Mouse (Mus musculus) MEL (cell line): ENCODE results near the gene Trim8. TPM values are rescaled to one million over a fixed set of nuclear protein-coding genes. Genes with fewer than 3 reads are reported as not detected.

Source experiments
- DNase-seq: peaks from one replicate; pipeline ENCODE4 v3.0.0; 2011; ENCODE audit warnings: low read depth, low spot score
- H3K27ac ChIP-seq: 2 replicates; pipeline ENCODE4 v1.5.1; 2012; ENCODE audit warnings: low read depth, mild to moderate bottlenecking, control low read depth, low read length, moderate library complexity; ENCODE audit not compliant: control insufficient read depth
- H3K27me3 ChIP-seq, 2 experiments: fragments of 150-350 bp in 1 of 2; sonication (generic) in 1 of 2; 2 replicates each; pipeline ENCODE4 v1.6.1; 2012; ENCODE audit warnings: low read length in 2 of 2, mild to moderate bottlenecking in 2 of 2, improper control_type of control experiment in 1 of 2, moderate library complexity in 1 of 2; ENCODE audit not compliant: insufficient read depth in 2 of 2, control insufficient read depth in 1 of 2
- H3K36me3 ChIP-seq, 2 experiments: 2 replicates each; pipeline ENCODE4 v1.6.1; 2012 to 2014; ENCODE audit warnings: low read length in 2 of 2, improper control_type of control experiment in 1 of 2, inconsistent platforms in 1 of 2, mild to moderate bottlenecking in 1 of 2; ENCODE audit not compliant: insufficient read depth in 2 of 2, control insufficient read depth in 1 of 2
- H3K4me1 ChIP-seq, 2 experiments: fragments of 150-350 bp in 1 of 2; sonication (generic) in 1 of 2; 2 replicates each; pipeline ENCODE4 v1.6.1; 2012; ENCODE audit warnings: low read length in 2 of 2, improper control_type of control experiment in 1 of 2, mild to moderate bottlenecking in 1 of 2; ENCODE audit not compliant: insufficient read depth in 2 of 2, control insufficient read depth in 1 of 2
- H3K4me3 ChIP-seq, 2 experiments: fragments of 150-350 bp in 1 of 2; sonication (generic) in 1 of 2; 2 replicates each; pipeline ENCODE4 v1.5.1; 2012; ENCODE audit warnings: low read depth in 2 of 2, low read length in 2 of 2, mild to moderate bottlenecking in 2 of 2, moderate library complexity in 2 of 2, control low read depth in 1 of 2, improper control_type of control experiment in 1 of 2; ENCODE audit not compliant: control insufficient read depth in 1 of 2, insufficient read depth in 1 of 2
- H3K79me2 ChIP-seq: 2 replicates; pipeline ENCODE4 v1.6.1; 2012; ENCODE audit warnings: mild to moderate bottlenecking, low read length, moderate library complexity; ENCODE audit not compliant: control insufficient read depth, poor library complexity, insufficient read depth
- H3K9ac ChIP-seq: 2 replicates; pipeline ENCODE4 v1.6.1; 2012; ENCODE audit warnings: low read depth, mild to moderate bottlenecking, control low read depth, low read length, moderate library complexity; ENCODE audit not compliant: control insufficient read depth, poor library complexity, severe bottlenecking
- H3K9me3 ChIP-seq: fragments of 150-350 bp; sonication (generic); replicated peaks from 2 replicates; pipeline ENCODE4 v1.6.1; 2012; ENCODE audit warnings: mild to moderate bottlenecking, low read length, improper control_type of control experiment, moderate library complexity; ENCODE audit not compliant: insufficient read depth
- BHLHE40 ChIP-seq: IDR thresholded peaks from 2 replicates; pipeline ENCODE4 v1.6.1; 2012; ENCODE audit warnings: low read depth, mild to moderate bottlenecking, inconsistent platforms, low read length, improper control_type of control experiment, borderline replicate concordance
- CHD1 ChIP-seq: IDR thresholded peaks from 2 replicates; pipeline ENCODE4 v1.6.1; 2012; ENCODE audit warnings: low read depth, mild to moderate bottlenecking, inconsistent platforms, low read length, improper control_type of control experiment
- CHD2 ChIP-seq: IDR thresholded peaks from 2 replicates; pipeline ENCODE4 v1.6.1; 2011; ENCODE audit warnings: low read length, improper control_type of control experiment
- E2F4 ChIP-seq: IDR thresholded peaks from 2 replicates; pipeline ENCODE4 v1.6.1; 2011; ENCODE audit warnings: low read depth, low read length, improper control_type of control experiment, borderline replicate concordance
- EP300 ChIP-seq, 2 experiments: IDR thresholded peaks; 2 replicates each; pipeline ENCODE4 v1.6.1; 2011; ENCODE audit warnings: improper control_type of control experiment in 2 of 2, low read length in 2 of 2, low read depth in 1 of 2, mild to moderate bottlenecking in 1 of 2
- ETS1 ChIP-seq: IDR thresholded peaks from 2 replicates; pipeline ENCODE4 v1.6.1; 2012; ENCODE audit warnings: low read depth, mild to moderate bottlenecking, inconsistent platforms, low read length, improper control_type of control experiment, moderate library complexity
- GABPA ChIP-seq: IDR thresholded peaks from 2 replicates; pipeline ENCODE4 v1.6.1; 2012; ENCODE audit warnings: low read depth, mild to moderate bottlenecking, inconsistent platforms, low read length, improper control_type of control experiment, moderate library complexity
- GATA1 ChIP-seq: IDR thresholded peaks from 2 replicates; pipeline ENCODE4 v1.6.1; 2011; ENCODE audit warnings: low read depth, low read length, improper control_type of control experiment
- HCFC1 ChIP-seq: IDR thresholded peaks from 2 replicates; pipeline ENCODE4 v1.6.1; 2012; ENCODE audit warnings: low read depth, mild to moderate bottlenecking, inconsistent platforms, low read length, improper control_type of control experiment, moderate library complexity
- JUND ChIP-seq: IDR thresholded peaks from 2 replicates; pipeline ENCODE4 v1.6.1; 2011; ENCODE audit warnings: low read depth, mild to moderate bottlenecking, improper control_type of control experiment, low read length
- KAT2A ChIP-seq: conservative IDR thresholded peaks from 2 replicates; pipeline ENCODE4 v1.6.1; 2012; ENCODE audit warnings: low read depth, low read length, improper control_type of control experiment, inconsistent platforms
- MAFK ChIP-seq: IDR thresholded peaks from 2 replicates; pipeline ENCODE4 v1.6.1; 2011; ENCODE audit warnings: low read depth, mild to moderate bottlenecking, low read length, improper control_type of control experiment, borderline replicate concordance
- MAX ChIP-seq: IDR thresholded peaks from 2 replicates; pipeline ENCODE4 v1.6.1; 2011; ENCODE audit warnings: low read length, improper control_type of control experiment
- MAZ ChIP-seq: IDR thresholded peaks from 2 replicates; pipeline ENCODE4 v1.6.1; 2012; ENCODE audit warnings: low read depth, mild to moderate bottlenecking, inconsistent platforms, low read length, improper control_type of control experiment
- MEF2A ChIP-seq: IDR thresholded peaks from 2 replicates; pipeline ENCODE4 v1.6.1; 2014; ENCODE audit warnings: low read depth, mild to moderate bottlenecking, inconsistent platforms, low read length, improper control_type of control experiment; ENCODE audit not compliant: poor library complexity, insufficient replicate concordance, severe bottlenecking; ENCODE audit errors: extremely low read depth
- MXI1 ChIP-seq: IDR thresholded peaks from 2 replicates; pipeline ENCODE4 v1.6.1; 2011; ENCODE audit warnings: mild to moderate bottlenecking, low read depth, low read length, improper control_type of control experiment
- MYC ChIP-seq: IDR thresholded peaks from 2 replicates; pipeline ENCODE4 v1.6.1; 2011; ENCODE audit warnings: low read depth, mild to moderate bottlenecking, low read length, improper control_type of control experiment, moderate library complexity
- NELFE ChIP-seq: IDR thresholded peaks from 2 replicates; pipeline ENCODE4 v1.6.1; 2011; ENCODE audit warnings: low read depth, low read length, improper control_type of control experiment
- POLR2A ChIP-seq, 2 experiments: IDR thresholded peaks; 2 replicates each; pipeline ENCODE4 v1.6.1; 2011 to 2012; ENCODE audit warnings: low read length in 2 of 2, mild to moderate bottlenecking in 2 of 2, control low read depth in 1 of 2, improper control_type of control experiment in 1 of 2, low read depth in 1 of 2, moderate library complexity in 1 of 2; ENCODE audit not compliant: control insufficient read depth in 1 of 2, insufficient read depth in 1 of 2, poor library complexity in 1 of 2
- POLR2AphosphoS2 ChIP-seq: IDR thresholded peaks from 2 replicates; pipeline ENCODE4 v1.6.1; 2011; ENCODE audit warnings: low read length, improper control_type of control experiment
- POLR2AphosphoS5 ChIP-seq: IDR thresholded peaks from 2 replicates; pipeline ENCODE4 v1.6.1; 2012; ENCODE audit warnings: low read depth, borderline replicate concordance, mild to moderate bottlenecking, inconsistent platforms, low read length, moderate library complexity, mixed read lengths
- RAD21 ChIP-seq: IDR thresholded peaks from 2 replicates; pipeline ENCODE4 v1.6.1; 2011; ENCODE audit warnings: mild to moderate bottlenecking, low read depth, low read length, improper control_type of control experiment
- RCOR1 ChIP-seq: IDR thresholded peaks from 2 replicates; pipeline ENCODE4 v1.6.1; 2012; ENCODE audit warnings: low read depth, mild to moderate bottlenecking, inconsistent platforms, low read length, improper control_type of control experiment
- SIN3A ChIP-seq: IDR thresholded peaks from 2 replicates; pipeline ENCODE4 v1.6.1; 2012; ENCODE audit warnings: low read length, improper control_type of control experiment, inconsistent platforms
- TAL1 ChIP-seq: IDR thresholded peaks from 2 replicates; pipeline ENCODE4 v1.6.1; 2012; ENCODE audit warnings: mild to moderate bottlenecking, inconsistent platforms, low read length, moderate library complexity, mixed read lengths
- TBP ChIP-seq: IDR thresholded peaks from 2 replicates; pipeline ENCODE4 v1.8.0; 2011; ENCODE audit warnings: low read depth, low read length, improper control_type of control experiment
- TCF12 ChIP-seq: IDR thresholded peaks from 2 replicates; pipeline ENCODE4 v1.6.1; 2014; ENCODE audit warnings: low read depth, mild to moderate bottlenecking, inconsistent platforms, low read length, improper control_type of control experiment, moderate library complexity
- USF1 ChIP-seq: IDR thresholded peaks from 2 replicates; pipeline ENCODE4 v1.6.1; 2014; ENCODE audit warnings: low read depth, mild to moderate bottlenecking, inconsistent platforms, low read length, improper control_type of control experiment, moderate library complexity
- USF2 ChIP-seq, 2 experiments: IDR thresholded peaks; 2 replicates each; pipeline ENCODE4 v1.6.1; 2011 to 2012; ENCODE audit warnings: improper control_type of control experiment in 2 of 2, low read length in 2 of 2, borderline replicate concordance in 1 of 2, inconsistent platforms in 1 of 2, low read depth in 1 of 2, mild to moderate bottlenecking in 1 of 2; ENCODE audit not compliant: insufficient read depth in 1 of 2
- ZKSCAN1 ChIP-seq: IDR thresholded peaks from 2 replicates; pipeline ENCODE4 v1.6.1; 2012; ENCODE audit warnings: low read depth, mild to moderate bottlenecking, inconsistent platforms, low read length, improper control_type of control experiment, moderate library complexity
- ZMIZ1 ChIP-seq: IDR thresholded peaks from 2 replicates; pipeline ENCODE4 v1.6.1; 2012; ENCODE audit warnings: low read depth, mild to moderate bottlenecking, inconsistent platforms, low read length, improper control_type of control experiment, moderate library complexity
- ZNF384 ChIP-seq: IDR thresholded peaks from 2 replicates; pipeline ENCODE4 v1.6.1; 2012; ENCODE audit warnings: low read depth, mild to moderate bottlenecking, inconsistent platforms, low read length, improper control_type of control experiment
- polyA plus RNA-seq, 2 experiments: library from polyadenylated mRNA; stranded (reverse) in 1 of 2; unstranded in 1 of 2; fragments of >175 nt in 1 of 2; fragments of >200 nt in 1 of 2; gene quantifications; 2 replicates each; pipeline versions ENCODE4 v1.2.1 to v1.2.4; 2012; ENCODE audit warnings: low replicate concordance in 2 of 2, low read depth in 1 of 2; ENCODE audit not compliant: insufficient read length in 2 of 2, insufficient read depth in 1 of 2, missing spikeins in 1 of 2
- total RNA-seq: library from RNA; depleted of rRNA; stranded (reverse); fragments of 300-350 nt; gene quantifications from 2 replicates; pipeline ENCODE4 v1.2.3, GENCODE M21; 2012

Trim8 gene
- total and polyA plus RNA-seq, 3 experiments: 19.1 to 57.2 TPM; not detected in 1

- TF ChIP-seq JUND: no peak
- TF ChIP-seq MAX: peak; percentile 71
- no peak for TF ChIP-seq ZNF384
- TF ChIP-seq MXI1: peak; percentile 94
Observed at GRCm38 (mm10) chr19:46502471-46503166, 1.1 kb downstream of the Trim8 start (continued).

- no peaks in the 10 kb centered on the region for H3K9me3 ChIP-seq
- H3K27ac ChIP-seq: peak overlapping the region; percentile 90
- peak; percentile 98 for DNase-seq
- no peaks in the 10 kb centered on the region for H3K27me3 ChIP-seq
- peak overlapping the region; percentile 97 for H3K9ac ChIP-seq
- peak overlapping the region; percentile 76 to 82 for H3K4me3 ChIP-seq
- peaks cover 77% of the 10 kb centered on the region for H3K79me2 ChIP-seq
- peaks cover 5 to 21% of the 10 kb centered on the region in 2 experiments for H3K36me3 ChIP-seq
- H3K4me1 ChIP-seq: peaks cover 6 to 35% of the 10 kb centered on the region in 2 experiments; a peak in 3 of 4 replicates
- peak; percentile 17; the same call in 1 of the 2 replicates for TF ChIP-seq GATA1
- TF ChIP-seq EP300 (IDR thresholded peaks at IDR 0.05; ENCODE audit: low read depth in 1 of 2, low read length in 2 of 2): peak; percentile 62 to 79
- no peak for TF ChIP-seq USF2 (IDR thresholded peaks at IDR 0.05; ENCODE audit: borderline replicate concordance in 1 of 2, insufficient read depth in 1 of 2, low read depth in 1 of 2, low read length in 2 of 2)
- TF ChIP-seq HCFC1: peak; percentile 70
- TF ChIP-seq RAD21: no peak
- TF ChIP-seq USF1: no peak
- peak; percentile 95 for TF ChIP-seq MAZ
- 0 out of 2 replicates have a peak, but pooled peaks have one; percentile 41 for TF ChIP-seq POLR2AphosphoS2
- TF ChIP-seq JUND: no peak
- peak; percentile 8; the same call in 1 of the 2 replicates for TF ChIP-seq MEF2A
- TF ChIP-seq SIN3A: peak; percentile 96
- TF ChIP-seq RCOR1: peak; percentile 74; the same call in 1 of the 2 replicates
- peak; percentile 66 for TF ChIP-seq TBP
- TF ChIP-seq KAT2A: no peak
- no peak for TF ChIP-seq E2F4
- TF ChIP-seq ZMIZ1: peak; percentile 65; the same call in 1 of the 2 replicates
- TF ChIP-seq POLR2AphosphoS5: no peak
- peak; percentile 60 for TF ChIP-seq NELFE
- peak; percentile 87 for TF ChIP-seq TCF12
- TF ChIP-seq BHLHE40: peak; percentile 30; the same call in 1 of the 2 replicates
- TF ChIP-seq MXI1: peak; percentile 5
- TF ChIP-seq CHD1: peak; percentile 40; the same call in 1 of the 2 replicates
- peak; percentile 39 to 63; a peak in 2 of 4 replicates for TF ChIP-seq POLR2A (IDR thresholded peaks at IDR 0.05; ENCODE audit: control insufficient read depth in 1 of 2, insufficient read depth in 1 of 2, low read depth in 1 of 2, low read length in 2 of 2, poor library complexity in 1 of 2)
- peak; percentile 90 for TF ChIP-seq ETS1
- TF ChIP-seq ZKSCAN1: no peak
- peak; percentile 88 for TF ChIP-seq TAL1
- TF ChIP-seq CHD2: peak; percentile 7; the same call in 1 of the 2 replicates
- TF ChIP-seq MAFK: peak; percentile 58; the same call in 1 of the 2 replicates
- no peak; the same call in 1 of the 2 replicates for TF ChIP-seq MYC
- TF ChIP-seq GABPA: no peak
Observed at GRCm38 (mm10) chr19:46503351-46504084, 2.0 kb downstream of the Trim8 start.
